Mouse (Mus musculus): ENCODE data around the gene Gm26620. TPM values are rescaled to one million over a fixed set of nuclear protein-coding genes. Genes with fewer than 3 reads are reported as not detected.

Gene Gm26620
- polyA plus RNA-seq, 1 experiment from 2014 or later, result 1.1 TPM

GRCm38 (mm10) chr1:170927378-170927777 lies 42.5 kb downstream of the Gm26620 start, which contains the start of gene Fcrla:
Gene Fcrla, minus strand, starts transcription at chr1:170927583.
- no peaks in the 10 kb centered on the region for H3K36me3 ChIP-seq
- no peak within 1 kb of the TSS for H3K9ac ChIP-seq
- 75% methylated on average over 3 of the region's 3 CpGs for WGBS
- H3K9me3 ChIP-seq, result no peaks in the 10 kb centered on the region
- no peak within 1 kb of the TSS for H3K4me2 ChIP-seq (replicated peaks)
- H3K4me1 ChIP-seq, result no peaks in the 10 kb centered on the region
- no peak for ATAC-seq (ENCODE audit: low FRiP score, low read depth)
- H3K27ac ChIP-seq, result no peak within 1 kb of the TSS
- no peak within 1 kb of the TSS for H3K4me3 ChIP-seq
- no peaks in the 10 kb centered on the region for H3K27me3 ChIP-seq

GRCm38 (mm10) chr1:170928467-170928866 lies 43.6 kb downstream of the Gm26620 start:
- ATAC-seq (ENCODE audit: low FRiP score, low read depth), result no peak
- H3K4me3 ChIP-seq, result no peak overlapping the region
- no peak overlapping the region for H3K9ac ChIP-seq
- H3K4me1 ChIP-seq, result no peaks in the 10 kb centered on the region
- no peak overlapping the region for H3K4me2 ChIP-seq (replicated peaks)
- H3K36me3 ChIP-seq, result no peaks in the 10 kb centered on the region
- no peaks in the 10 kb centered on the region for H3K9me3 ChIP-seq
- H3K27ac ChIP-seq, result no peak overlapping the region
- H3K27me3 ChIP-seq, result no peaks in the 10 kb centered on the region
- WGBS, result 67% methylated on average over 2 of the region's 2 CpGs

DNA sequence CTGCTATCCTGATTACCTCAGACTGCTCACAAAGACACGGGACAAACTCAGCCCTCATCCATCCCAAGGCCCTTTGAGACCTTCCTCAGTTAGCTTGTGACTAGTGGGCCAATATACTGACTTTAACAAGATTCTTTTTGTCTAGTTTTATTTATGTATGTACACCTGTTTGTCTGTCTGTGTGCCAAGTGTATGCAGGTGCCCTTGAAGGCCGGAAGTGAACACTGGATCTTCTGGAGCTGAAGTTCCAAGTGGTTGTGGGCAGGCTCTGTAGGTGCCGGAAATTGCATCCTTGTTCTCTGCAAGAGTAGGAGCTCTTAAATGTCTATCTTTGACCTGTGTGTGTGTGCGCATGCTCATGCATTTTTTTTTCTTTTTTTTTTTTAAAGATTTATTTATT lies 44.4 kb downstream of the Gm26620 start:
- no peak for ATAC-seq (ENCODE audit: low FRiP score, low read depth)
- H3K4me3 ChIP-seq, result no peak overlapping the region
- no peaks in the 10 kb centered on the region for H3K9me3 ChIP-seq
- H3K27me3 ChIP-seq, result no peaks in the 10 kb centered on the region
- no peak overlapping the region for H3K27ac ChIP-seq
- H3K36me3 ChIP-seq, result no peaks in the 10 kb centered on the region
- 83% methylated on average over 4 of the region's 4 CpGs for WGBS
- no peaks in the 10 kb centered on the region for H3K4me1 ChIP-seq
- H3K4me2 ChIP-seq (replicated peaks), result no peak overlapping the region
- no peak overlapping the region for H3K9ac ChIP-seq

DNA sequence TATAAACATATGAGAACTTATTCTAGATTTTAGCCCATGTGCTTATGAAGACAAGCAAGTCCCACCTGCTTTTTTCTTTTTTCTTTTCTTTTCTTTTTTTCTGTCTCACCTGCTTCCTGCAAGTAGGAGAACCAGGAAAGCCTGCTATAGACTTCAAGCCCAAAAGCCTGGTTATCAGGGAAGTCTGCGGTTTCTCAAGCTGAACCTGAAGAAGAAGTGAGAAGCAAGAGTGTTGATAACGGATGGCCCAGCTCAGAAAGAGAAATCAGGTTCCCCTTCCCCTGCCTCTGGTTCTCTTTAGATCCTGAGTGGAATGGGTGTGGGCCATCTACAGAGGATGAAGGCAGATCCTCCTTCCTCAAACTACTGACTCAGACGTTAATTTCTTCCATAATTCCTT lies 47.2 kb downstream of the Gm26620 start:
- Histone ChIP-seq H3K4me3 (no peak overlapping the region), H3K9me3 (no peaks in the 10 kb centered on the region), H3K36me3 (no peaks in the 10 kb centered on the region), H3K27me3 (no peaks in the 10 kb centered on the region), H3K4me2 (replicated peaks) (no peak overlapping the region), H3K4me1 (no peaks in the 10 kb centered on the region), H3K27ac (no peak overlapping the region), H3K9ac (no peak overlapping the region)
- no peak for ATAC-seq (ENCODE audit: low FRiP score, low read depth)
- 84% methylated on average over 3 of the region's 3 CpGs for WGBS

- WGBS, result 73% methylated on average over 6 of the region's 6 CpGs
- Histone ChIP-seq H3K4me1 (no peaks in the 10 kb centered on the region), H3K9me3 (no peaks in the 10 kb centered on the region), H3K36me3 (no peaks in the 10 kb centered on the region), H3K4me2 (replicated peaks) (no peak overlapping the region), H3K4me3 (no peak overlapping the region), H3K27ac (no peak overlapping the region), H3K9ac (no peak overlapping the region), H3K27me3 (no peaks in the 10 kb centered on the region)
- no peak for ATAC-seq (ENCODE audit: low FRiP score, low read depth)
These were observed 48.6 kb downstream of the Gm26620 start for GRCm38 (mm10) chr1:170933386-170933920.

- Histone ChIP-seq H3K27me3 (no peaks in the 10 kb centered on the region), H3K9me3 (no peaks in the 10 kb centered on the region), H3K9ac (no peak overlapping the region), H3K4me2 (replicated peaks) (no peak overlapping the region), H3K36me3 (no peaks in the 10 kb centered on the region), H3K4me3 (no peak overlapping the region), H3K27ac (no peak overlapping the region), H3K4me1 (no peaks in the 10 kb centered on the region)
- no peak for ATAC-seq (ENCODE audit: low FRiP score, low read depth)
- 83% methylated on average over 1 of the region's 1 CpGs for WGBS
These were observed 49.1 kb downstream of the Gm26620 start for GRCm38 (mm10) chr1:170933940-170934339.

DNA sequence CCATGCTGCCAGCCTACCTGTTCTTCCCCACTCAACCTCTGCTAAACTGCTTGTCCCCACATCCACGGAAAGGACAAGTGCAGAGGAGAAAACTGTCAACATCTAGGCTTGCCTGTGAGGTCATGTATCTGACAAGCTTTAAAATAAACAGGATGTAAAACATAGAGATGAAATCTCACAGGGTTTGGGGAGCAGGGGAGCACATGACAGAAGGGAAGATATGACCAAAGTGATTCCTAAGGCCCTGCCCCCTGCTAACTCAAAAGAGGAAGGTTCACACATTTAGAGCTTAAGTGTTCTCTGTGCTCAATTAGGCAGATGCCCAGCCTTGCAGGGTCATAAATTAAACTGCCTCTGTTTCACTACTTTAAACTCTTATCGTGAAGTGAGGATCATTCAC lies 49.5 kb downstream of the Gm26620 start:
- Histone ChIP-seq H3K9me3 (no peaks in the 10 kb centered on the region), H3K4me3 (no peak overlapping the region), H3K27me3 (no peaks in the 10 kb centered on the region), H3K27ac (no peak overlapping the region), H3K36me3 (no peaks in the 10 kb centered on the region), H3K9ac (no peak overlapping the region), H3K4me2 (replicated peaks) (no peak overlapping the region), H3K4me1 (no peaks in the 10 kb centered on the region)
- WGBS, result 44% methylated on average over 2 of the region's 2 CpGs
- ATAC-seq (ENCODE audit: low FRiP score, low read depth), result no peak

Other genes with a start within 250 kb of the Gm26620 start
- 43.3 and 49.2 TPM in 2 replicates for gene Olfml2b, start 240.5 kb upstream of the Gm26620 start, polyA plus RNA-seq (2015; fragmentation: Nextera tagmentation; extraction: Ambion mirVana)
- gene Atf6, start 17.3 kb upstream of the Gm26620 start, polyA plus RNA-seq (2015; fragmentation: Nextera tagmentation; extraction: Ambion mirVana), result 7.8 and 8.2 TPM in 2 replicates
- 50.5 and 56.6 TPM in 2 replicates for gene Dusp12, start 475 bp downstream of the Gm26620 start, polyA plus RNA-seq (2015; fragmentation: Nextera tagmentation; extraction: Ambion mirVana)
- gene Fcrlb, start 27.9 kb downstream of the Gm26620 start, polyA plus RNA-seq (2015; fragmentation: Nextera tagmentation; extraction: Ambion mirVana), result 0.11 TPM in 1 of 2 replicates, not detected in the other
- not detected in 2 replicates for gene Fcrla, start 42.5 kb downstream of the Gm26620 start, polyA plus RNA-seq (2015; fragmentation: Nextera tagmentation; extraction: Ambion mirVana)
- 0.84 and 1.3 TPM in 2 replicates for gene Fcgr2b, start 91.5 kb downstream of the Gm26620 start, polyA plus RNA-seq (2015; fragmentation: Nextera tagmentation; extraction: Ambion mirVana)
- gene Fcgr4, start 133.9 kb downstream of the Gm26620 start, polyA plus RNA-seq (2015; fragmentation: Nextera tagmentation; extraction: Ambion mirVana), result 0.34 and 0.64 TPM in 2 replicates
- gene Fcgr3, start 179.9 kb downstream of the Gm26620 start, polyA plus RNA-seq (2015; fragmentation: Nextera tagmentation; extraction: Ambion mirVana), result 8.7 and 9.2 TPM in 2 replicates
- 0.86 and 1.5 TPM in 2 replicates for gene Cfap126, start 228.9 kb downstream of the Gm26620 start, polyA plus RNA-seq (2015; fragmentation: Nextera tagmentation; extraction: Ambion mirVana)